Mouse (Mus musculus) MEL (cell line): ENCODE data around the gene Cela3b.

ENCODE experiments used
- CTCF ChIP-seq, 3 experiments: IDR thresholded peaks in 2 of 3; conservative IDR thresholded peaks in 1 of 3; 2 replicates each; pipeline ENCODE4 v1.5.1; 2011 to 2012; ENCODE audit warnings: low read length in 3 of 3, low read depth in 2 of 3, mild to moderate bottlenecking in 2 of 3, improper control_type of control experiment in 1 of 3, inconsistent platforms in 1 of 3, mixed read lengths in 1 of 3, moderate library complexity in 1 of 3; ENCODE audit not compliant: control insufficient read depth in 1 of 3, insufficient read depth in 1 of 3, poor library complexity in 1 of 3, severe bottlenecking in 1 of 3
- GABPA ChIP-seq: IDR thresholded peaks from 2 replicates; pipeline ENCODE4 v1.6.1; 2012; ENCODE audit warnings: low read depth, mild to moderate bottlenecking, inconsistent platforms, low read length, improper control_type of control experiment, moderate library complexity
- JUND ChIP-seq: IDR thresholded peaks from 2 replicates; pipeline ENCODE4 v1.6.1; 2011; ENCODE audit warnings: low read depth, mild to moderate bottlenecking, improper control_type of control experiment, low read length
- MAFK ChIP-seq: IDR thresholded peaks from 2 replicates; pipeline ENCODE4 v1.6.1; 2011; ENCODE audit warnings: low read depth, mild to moderate bottlenecking, low read length, improper control_type of control experiment, borderline replicate concordance
- RCOR1 ChIP-seq: IDR thresholded peaks from 2 replicates; pipeline ENCODE4 v1.6.1; 2012; ENCODE audit warnings: low read depth, mild to moderate bottlenecking, inconsistent platforms, low read length, improper control_type of control experiment
- USF1 ChIP-seq: IDR thresholded peaks from 2 replicates; pipeline ENCODE4 v1.6.1; 2014; ENCODE audit warnings: low read depth, mild to moderate bottlenecking, inconsistent platforms, low read length, improper control_type of control experiment, moderate library complexity
- USF2 ChIP-seq, 2 experiments: IDR thresholded peaks; 2 replicates each; pipeline ENCODE4 v1.6.1; 2011 to 2012; ENCODE audit warnings: improper control_type of control experiment in 2 of 2, low read length in 2 of 2, borderline replicate concordance in 1 of 2, inconsistent platforms in 1 of 2, low read depth in 1 of 2, mild to moderate bottlenecking in 1 of 2; ENCODE audit not compliant: insufficient read depth in 1 of 2
- ZNF384 ChIP-seq: IDR thresholded peaks from 2 replicates; pipeline ENCODE4 v1.6.1; 2012; ENCODE audit warnings: low read depth, mild to moderate bottlenecking, inconsistent platforms, low read length, improper control_type of control experiment

- no peak for TF ChIP-seq MAFK
- TF ChIP-seq GABPA, result no peak
- TF ChIP-seq ZNF384, result no peak
- TF ChIP-seq USF2 (IDR thresholded peaks at IDR 0.05; ENCODE audit: borderline replicate concordance in 1 of 2, insufficient read depth in 1 of 2, low read depth in 1 of 2, low read length in 2 of 2), result no peak
- peak; percentile 38 to 52 (median 47) for TF ChIP-seq CTCF (IDR thresholded peaks at IDR 0.05 in 2 of 3, conservative IDR thresholded peaks at IDR 0.05 in 1 of 3; ENCODE audit: control insufficient read depth in 1 of 3, insufficient read depth in 1 of 3, low read depth in 2 of 3, low read length in 3 of 3, poor library complexity in 1 of 3, severe bottlenecking in 1 of 3)
- TF ChIP-seq RCOR1, result no peak
- no peak for TF ChIP-seq JUND
- TF ChIP-seq USF1, result no peak
These were observed 39.1 kb downstream of the Cela3b start for GRCm38 (mm10) chr4:137391287-137391686.
